Mouse (Mus musculus) adrenal gland, postnatal 25 days (tissue): Measurements from ENCODE around the gene Cpt1a. TPM values are rescaled to one million over a fixed set of nuclear protein-coding genes. Genes with fewer than 3 reads are reported as not detected.

ENCODE experiments used
- DNase-seq: peaks from one replicate; pipeline ENCODE4 v3.0.0; 2021; ENCODE audit warnings: mixed read lengths
- total RNA-seq: library from RNA; stranded (reverse); gene quantifications from 2 replicates; pipeline ENCODE4 v1.2.3, GENCODE M21; 2021

Cpt1a gene
- total RNA-seq, 1 experiment from 2014 or later, result 423 TPM

GRCm38 (mm10) chr19:3368276-3368675 is 46.1 kb downstream of the Cpt1a start:
- DNase-seq, result no peak

DNA sequence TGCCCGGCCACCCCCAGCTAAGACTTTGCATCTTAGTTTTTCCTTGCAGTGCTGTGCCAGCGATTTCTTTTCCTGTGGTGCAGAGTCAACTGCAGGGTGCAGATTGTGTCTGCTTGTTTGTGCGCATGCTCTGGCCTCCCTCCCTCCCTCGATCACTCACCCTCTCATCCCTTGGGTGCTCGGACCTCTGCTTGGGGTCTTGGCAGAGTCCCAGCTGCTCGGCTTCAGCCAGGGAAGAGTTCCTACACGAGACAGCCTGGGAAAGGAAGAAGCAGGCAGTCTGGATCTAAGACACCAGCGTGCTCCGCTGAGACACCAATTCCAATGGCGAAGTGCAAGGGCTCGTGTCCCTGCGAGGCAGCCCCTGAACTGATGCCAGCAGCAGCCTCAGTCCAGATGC is 51.2 kb downstream of the Cpt1a start:
- DNase-seq, result no peak

GRCm38 (mm10) chr19:3374028-3374427 is 51.9 kb downstream of the Cpt1a start:
- no peak for DNase-seq

- DNase-seq, result no peak
Measured at GRCm38 (mm10) chr19:3375945-3376495, 53.9 kb downstream of the Cpt1a start.

- DNase-seq, result peak; percentile 43
Measured at GRCm38 (mm10) chr19:3376966-3377715, 55.0 kb downstream of the Cpt1a start.

DNA sequence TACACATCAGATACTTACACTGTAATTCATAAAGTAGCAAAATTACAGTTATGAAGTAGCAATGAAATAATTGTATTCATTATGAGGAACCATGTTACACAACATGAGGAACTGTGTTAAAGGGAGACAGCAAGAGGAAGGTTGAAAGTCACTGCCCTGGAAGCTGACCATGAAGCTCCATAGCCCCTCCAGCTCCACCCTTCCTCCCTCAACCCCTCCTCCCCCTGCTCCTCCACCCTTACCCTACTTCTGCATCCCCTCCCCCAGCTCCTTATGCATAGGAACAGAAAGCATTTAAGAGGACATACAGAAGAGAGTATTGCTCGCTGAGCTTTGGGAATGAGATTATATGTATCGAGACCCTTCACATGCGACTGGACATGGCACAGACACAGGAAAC is 56.5 kb downstream of the Cpt1a start:
- no peak for DNase-seq

DNA sequence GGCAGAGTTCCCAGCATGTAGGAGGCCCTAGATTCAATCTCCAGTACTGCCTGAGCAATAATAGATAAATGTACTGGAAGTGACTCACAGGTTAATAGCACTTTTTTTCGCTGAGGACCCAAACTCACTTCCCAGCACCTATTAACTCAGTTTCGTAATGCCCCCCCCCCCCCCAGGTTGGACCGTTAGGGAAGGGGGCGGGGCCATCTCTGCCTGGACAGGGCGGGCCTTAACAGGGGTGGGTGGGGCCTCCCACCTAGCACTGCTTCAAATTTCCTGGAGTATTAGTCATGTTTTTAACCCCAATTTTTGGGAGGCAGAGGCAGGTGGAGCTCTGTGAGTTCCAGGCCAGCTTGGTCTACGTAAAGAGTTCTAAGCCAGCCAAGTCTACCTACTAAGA is 65.9 kb downstream of the Cpt1a start:
- DNase-seq, result no peak

DNA sequence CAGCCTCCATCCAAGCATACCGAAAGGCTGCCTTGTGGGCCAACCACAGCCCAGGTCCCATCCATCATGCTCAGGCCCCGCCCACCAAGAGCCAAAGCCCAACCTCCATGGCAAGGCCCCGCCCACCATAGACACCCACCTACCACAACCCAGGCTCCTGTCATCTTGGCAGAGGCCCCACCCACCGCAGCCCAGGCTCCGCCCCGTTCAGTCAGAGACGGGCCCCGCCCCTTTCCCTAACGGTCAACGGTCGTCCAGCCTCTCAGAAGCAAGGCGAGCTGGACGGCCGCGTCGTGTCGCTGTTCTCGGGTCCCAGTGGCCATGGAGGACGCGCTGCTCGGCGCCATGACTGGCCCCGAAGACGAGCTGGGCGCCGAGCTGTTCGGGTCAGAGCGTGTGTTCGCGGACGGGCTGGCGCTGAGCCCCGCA is 66.5 kb downstream of the Cpt1a start, which contains the start of gene Tesmin:
Tesmin (plus strand) TSS at position 229 of the 429 bp plus-strand sequence.
- peak; percentile 87 for DNase-seq

GRCm38 (mm10) chr19:3389089-3389488 is 67.0 kb downstream of the Cpt1a start:
- peak; percentile 91 for DNase-seq

DNA sequence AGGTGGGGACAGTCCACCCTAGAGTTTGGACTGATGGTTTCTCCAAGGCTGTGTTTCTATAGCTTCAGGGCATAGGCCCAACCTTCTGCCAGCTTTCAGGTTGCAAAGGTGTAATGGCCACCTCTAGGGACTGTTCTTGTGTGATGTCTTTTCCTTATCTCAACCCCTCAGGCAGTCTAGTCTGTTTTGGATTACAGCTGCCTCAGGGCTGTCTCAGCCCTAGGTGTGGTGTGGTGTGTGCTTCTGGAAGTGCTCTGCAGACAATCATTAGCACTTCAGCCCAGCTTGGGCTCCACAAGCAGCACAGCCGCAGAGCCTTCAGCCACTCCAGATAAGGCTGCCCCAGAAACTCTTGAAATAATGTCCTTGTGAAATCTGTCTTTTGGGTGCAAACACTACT is 70.2 kb downstream of the Cpt1a start:
- no peak for DNase-seq

DNA sequence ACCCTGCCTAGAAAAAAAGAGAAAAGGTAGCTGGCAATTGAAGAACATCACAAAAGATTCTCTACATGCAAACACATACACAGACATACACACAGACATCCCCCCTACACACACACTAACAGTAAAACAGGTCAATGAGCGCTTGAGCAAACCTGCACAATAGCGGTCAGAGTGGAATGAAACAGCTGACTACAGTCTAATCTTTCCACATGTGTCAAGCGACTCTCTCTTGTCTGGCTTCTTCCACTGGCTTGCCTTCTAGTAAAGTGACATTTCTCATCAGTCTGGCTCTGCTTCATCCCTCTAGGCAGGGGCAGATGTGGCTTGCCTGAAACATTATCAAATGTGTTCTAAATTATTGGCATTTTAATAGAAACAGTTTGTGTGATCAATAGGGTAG is 72.1 kb downstream of the Cpt1a start:
- no peak for DNase-seq

DNA sequence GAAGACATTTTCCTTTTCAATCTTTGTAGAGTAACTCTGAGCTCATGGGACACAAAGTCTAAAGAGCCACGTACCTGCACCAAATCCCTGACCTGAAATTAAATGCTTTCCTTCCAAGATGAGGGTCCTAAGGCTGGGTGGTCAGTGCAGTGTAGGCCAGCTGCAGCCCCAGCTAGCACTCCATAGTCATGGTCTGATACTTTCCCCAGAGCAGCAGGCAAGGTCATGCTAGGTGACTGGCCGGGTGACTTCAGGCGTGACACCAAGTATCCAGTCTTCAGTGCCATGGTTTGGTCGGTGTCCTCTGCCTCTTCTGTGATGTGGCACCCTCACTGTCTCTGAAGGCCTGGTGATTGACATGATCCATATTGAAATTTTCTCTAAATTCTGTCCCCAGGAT is 77.9 kb downstream of the Cpt1a start:
- no peak for DNase-seq

GRCm38 (mm10) chr19:3401504-3401903 is 79.4 kb downstream of the Cpt1a start:
- DNase-seq, result no peak

- DNase-seq, result no peak
Measured at GRCm38 (mm10) chr19:3401943-3402342, 79.8 kb downstream of the Cpt1a start.

GRCm38 (mm10) chr19:3402390-3402789 is 80.3 kb downstream of the Cpt1a start:
- no peak for DNase-seq

DNA sequence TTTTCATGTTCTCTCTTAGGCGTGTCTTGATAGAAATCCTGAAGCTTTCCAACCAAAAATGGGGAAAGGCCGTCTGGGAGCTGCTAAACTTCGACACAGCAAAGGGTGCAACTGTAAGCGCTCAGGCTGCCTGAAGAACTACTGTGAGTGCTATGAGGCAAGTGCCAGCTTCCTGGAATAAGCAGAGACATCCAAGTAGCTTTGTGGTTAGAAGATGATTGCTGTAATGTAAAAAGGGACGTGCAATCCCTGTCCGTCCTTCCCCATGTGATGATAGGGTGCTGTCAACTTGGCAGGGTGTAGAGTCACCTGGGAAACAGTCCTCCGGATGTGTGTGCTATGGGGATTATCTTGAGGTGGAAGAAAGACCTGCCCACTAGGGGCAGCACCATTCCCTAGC is 81.9 kb downstream of the Cpt1a start:
- DNase-seq, result no peak

- DNase-seq, result no peak
Measured at GRCm38 (mm10) chr19:3405531-3406281, 83.6 kb downstream of the Cpt1a start.

DNA sequence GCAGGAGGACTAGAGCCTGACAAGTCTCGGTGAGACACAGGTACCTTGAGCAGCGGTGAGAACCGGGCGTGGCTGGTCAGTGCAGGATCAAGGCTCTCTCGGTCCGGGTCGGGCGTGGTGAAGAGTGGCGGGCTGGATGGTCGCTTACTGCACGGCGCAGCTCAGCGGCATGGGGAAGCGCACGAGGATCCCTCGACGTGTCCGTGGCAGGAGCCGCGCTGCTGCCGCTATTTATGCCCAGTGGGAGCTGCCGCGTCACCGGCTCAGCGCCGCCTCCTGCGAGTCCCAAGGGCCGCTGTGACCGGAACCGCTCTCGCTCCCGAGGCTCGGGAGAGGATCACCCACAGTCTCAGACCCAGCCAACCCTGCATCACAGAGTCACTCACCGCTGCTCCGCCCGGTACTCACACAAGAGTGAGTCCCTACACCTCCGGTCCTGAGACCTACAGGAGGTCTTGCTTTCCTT is 92.2 kb downstream of the Cpt1a start, which contains the start of gene Gal:
Gal (minus strand) TSS at position 277 of the 466 bp plus-strand sequence.
- peak; percentile 46 for DNase-seq

- DNase-seq, result peak; percentile 42
Measured at GRCm38 (mm10) chr19:3419251-3419650, 97.1 kb downstream of the Cpt1a start.

GRCm38 (mm10) chr19:3422488-3422887 is 100.4 kb downstream of the Cpt1a start:
- no peak for DNase-seq

- no peak for DNase-seq
Measured at GRCm38 (mm10) chr19:3422981-3423380, 100.8 kb downstream of the Cpt1a start.

DNA sequence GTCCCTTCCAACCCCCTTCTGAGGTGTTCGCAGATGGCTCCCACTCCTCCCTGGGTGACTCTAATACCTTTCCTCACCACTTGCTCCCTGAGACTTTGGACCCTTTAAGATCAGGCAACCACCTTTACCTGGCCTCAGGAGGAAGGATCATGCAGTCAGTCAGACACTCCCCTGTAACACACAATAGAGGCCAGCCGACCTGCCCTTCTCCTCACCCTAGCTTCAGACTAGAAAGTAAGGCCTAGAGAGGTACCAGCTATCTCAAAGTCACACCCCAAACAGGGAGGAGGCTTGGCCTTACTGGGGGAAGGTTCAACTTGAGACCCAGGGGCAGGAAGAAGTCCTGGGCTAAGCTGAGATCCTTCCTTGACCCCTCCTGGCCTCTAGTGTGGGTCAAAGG is 102.1 kb downstream of the Cpt1a start:
- no peak for DNase-seq
